Mouse (Mus musculus) heart, postnatal 0 days (tissue): ENCODE measurements at regions not wholly inside any gene's neighbourhood (a gene's known extent, or its start where the extent isn't known, plus 50 kb on each side); places are given as distances from the start of the nearest gene placed in this dataset.

ENCODE experiments used
- ATAC-seq: fragments of 200-750 bp; cut with Nextera tagmentation; 2 replicates; pipeline ENCODE4 v1.8.0; 2017; ENCODE audit warnings: low read depth, moderate number of reproducible peaks, moderate library complexity; ENCODE audit not compliant: insufficient read depth
- DNase-seq: peaks from one replicate; pipeline ENCODE4 v3.0.0-alpha.2; 2016; ENCODE audit warnings: low spot score
- H3K27ac ChIP-seq: fragments of 300-500 bp; sonication (generic); 2 replicates; pipeline ENCODE4 v1.5.1; 2014; ENCODE audit warnings: low read depth, mild to moderate bottlenecking
- H3K27me3 ChIP-seq: fragments of 300-500 bp; sonication (generic); 2 replicates; pipeline ENCODE4 v1.6.1; 2014; ENCODE audit warnings: low read length, mixed read lengths; ENCODE audit not compliant: control insufficient read depth, insufficient read depth
- H3K36me3 ChIP-seq: fragments of 300-500 bp; sonication (generic); replicated peaks from 2 replicates; pipeline ENCODE4 v1.6.1; 2014; ENCODE audit warnings: low read length, mixed read lengths; ENCODE audit not compliant: control insufficient read depth, insufficient read depth
- H3K4me1 ChIP-seq: fragments of 300-500 bp; sonication (generic); 2 replicates; pipeline ENCODE4 v1.6.1; 2014; ENCODE audit warnings: antibody characterized with exemption; ENCODE audit not compliant: control insufficient read depth, insufficient read depth
- H3K4me2 ChIP-seq: fragments of 300-500 bp; sonication (generic); 2 replicates; pipeline ENCODE4 v1.6.1; 2014; ENCODE audit warnings: low read depth, mild to moderate bottlenecking, low read length, moderate library complexity
- H3K4me3 ChIP-seq: fragments of 300-500 bp; sonication (generic); 2 replicates; pipeline ENCODE4 v1.5.1; 2014; ENCODE audit warnings: low read depth, low read length
- H3K9ac ChIP-seq: fragments of 300-500 bp; sonication (generic); replicated peaks from 2 replicates; pipeline ENCODE4 v1.6.1; 2014; ENCODE audit warnings: low read depth, low read length, mixed read lengths
- H3K9me3 ChIP-seq: fragments of 300-500 bp; sonication (generic); replicated peaks from 2 replicates; pipeline ENCODE4 v1.6.1; 2016; ENCODE audit warnings: low read length; ENCODE audit not compliant: control insufficient read depth
- CTCF ChIP-seq: IDR thresholded peaks from 2 replicates; pipeline ENCODE4 v1.5.1; 2016; ENCODE audit warnings: antibody characterized with exemption, control low read depth, low read depth
- EP300 ChIP-seq: IDR thresholded peaks from 2 replicates; pipeline ENCODE4 v1.6.1; 2016; ENCODE audit warnings: antibody characterized with exemption, low read depth
- WGBS: fragments of 180-500 bp; shearing (Covaris S2); extraction: QIAGEN DNeasy Blood & Tissue Kit; methylation state at CpG from one replicate; pipeline ENCODE4 v1.1.7; 2014; 5-methylcytosine and 5-hydroxymethylcytosine counted together

DNA sequence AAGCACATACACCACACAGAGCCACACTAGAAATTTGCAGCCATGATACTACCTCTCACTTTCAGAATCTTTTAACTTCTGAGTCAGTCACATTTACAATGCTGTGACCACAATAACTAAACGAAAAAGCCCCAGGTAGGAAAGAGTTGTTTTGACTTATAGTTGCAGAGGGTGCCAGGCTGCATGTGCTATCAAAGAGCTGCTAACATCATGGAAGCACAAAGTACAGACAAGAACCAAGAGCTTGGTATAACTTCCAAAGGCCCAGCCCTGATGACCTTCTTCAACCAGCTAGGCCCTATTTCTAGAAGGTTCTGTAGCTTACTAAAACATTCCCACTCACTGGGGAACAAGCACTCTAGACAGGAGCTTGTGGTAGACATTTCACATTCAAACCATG, 314.1 kb upstream of the Plxna2 start:
- WGBS: 72% methylated on average over 1 of the region's 1 CpGs

GRCm38 (mm10) chr1:194302775-194303174, 315.2 kb upstream of the Plxna2 start:
- Histone ChIP-seq H3K27me3 (no peaks in the 10 kb centered on the region), H3K4me3 (no peak overlapping the region), H3K27ac (no peak overlapping the region), H3K4me1 (no peaks in the 10 kb centered on the region), H3K9me3 (no peaks in the 10 kb centered on the region), H3K4me2 (no peak overlapping the region), H3K9ac (no peak overlapping the region), H3K36me3 (no peaks in the 10 kb centered on the region)
- 13% methylated on average over 1 of the region's 1 CpGs for WGBS
- TF ChIP-seq CTCF (no peak), EP300 (no peak)
- ATAC-seq: no peak
- no peak for DNase-seq

More for the DNA sequence above, 314.1 kb upstream of the Plxna2 start:
- no peak overlapping the region for H3K9ac ChIP-seq
- no peaks in the 10 kb centered on the region for H3K4me1 ChIP-seq
- ATAC-seq: no peak
- H3K9me3 ChIP-seq: no peaks in the 10 kb centered on the region
- H3K4me2 ChIP-seq: no peak overlapping the region
- no peaks in the 10 kb centered on the region for H3K36me3 ChIP-seq
- H3K27ac ChIP-seq: no peak overlapping the region
- no peaks in the 10 kb centered on the region for H3K27me3 ChIP-seq
- TF ChIP-seq EP300: no peak
- no peak for TF ChIP-seq CTCF
- no peak for DNase-seq
- H3K4me3 ChIP-seq: no peak overlapping the region

DNA sequence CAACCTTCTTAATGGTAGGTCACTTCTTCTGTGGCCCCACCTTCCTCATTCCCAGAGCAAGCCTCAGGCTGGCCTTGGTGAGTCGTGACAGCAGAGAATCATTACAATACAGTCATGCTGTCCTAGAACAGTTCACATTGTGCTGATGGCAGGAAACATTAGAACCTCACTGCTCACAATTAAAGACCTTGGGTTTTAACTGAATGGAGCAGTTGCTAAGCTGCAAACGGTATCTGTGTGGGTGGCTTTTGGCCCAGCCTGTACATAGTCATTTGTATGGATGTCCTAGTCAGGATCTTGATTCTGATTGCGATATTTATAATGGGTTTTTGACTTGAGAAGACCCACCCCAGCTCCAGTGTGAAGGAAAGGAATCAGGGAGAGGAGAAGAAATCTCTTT, 336.1 kb upstream of the Plxna2 start:
- no peak for TF ChIP-seq CTCF
- no peak for TF ChIP-seq EP300
- Histone ChIP-seq H3K27ac (no peak overlapping the region), H3K27me3 (no peaks in the 10 kb centered on the region), H3K36me3 (no peaks in the 10 kb centered on the region), H3K4me3 (no peak overlapping the region), H3K9ac (no peak overlapping the region), H3K9me3 (no peaks in the 10 kb centered on the region), H3K4me2 (no peak overlapping the region), H3K4me1 (peaks cover 10% of the 10 kb centered on the region; the same call in 1 of the 2 replicates)
- ATAC-seq (no peak), DNase-seq (no peak)
- WGBS: 70% methylated on average over 3 of the region's 3 CpGs

DNA sequence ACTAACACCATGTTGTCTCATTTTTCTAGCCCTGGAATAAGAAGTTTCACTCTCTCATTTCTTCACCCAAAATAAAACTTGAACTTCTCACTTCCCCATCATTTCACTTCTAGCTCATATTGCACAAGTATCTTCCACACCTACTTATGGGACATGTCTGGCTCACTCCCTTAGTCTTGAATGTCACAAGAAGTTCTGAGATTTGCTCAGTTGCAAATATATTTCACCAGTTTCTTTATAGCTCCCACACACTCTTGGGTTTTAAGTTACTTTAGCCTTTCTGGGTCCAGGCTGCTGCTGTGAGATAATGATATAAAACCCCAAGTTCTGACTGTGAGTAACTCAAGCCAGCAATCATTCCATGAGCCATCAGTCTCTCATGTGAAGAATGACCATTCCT, 350.0 kb upstream of the Plxna2 start:
- Histone ChIP-seq H3K27ac (no peak overlapping the region), H3K36me3 (no peaks in the 10 kb centered on the region), H3K9ac (no peak overlapping the region), H3K4me1 (no peaks in the 10 kb centered on the region), H3K9me3 (no peaks in the 10 kb centered on the region), H3K4me3 (no peak overlapping the region), H3K27me3 (no peaks in the 10 kb centered on the region), H3K4me2 (no peak overlapping the region)
- no peak for ATAC-seq
- DNase-seq: no peak
- TF ChIP-seq CTCF (no peak), EP300 (no peak)

GRCm38 (mm10) chr1:194262374-194262773, 355.6 kb upstream of the Plxna2 start:
- Histone ChIP-seq H3K4me1 (no peaks in the 10 kb centered on the region), H3K9ac (no peak overlapping the region), H3K27ac (no peak overlapping the region), H3K9me3 (no peaks in the 10 kb centered on the region), H3K27me3 (no peaks in the 10 kb centered on the region), H3K36me3 (no peaks in the 10 kb centered on the region), H3K4me3 (no peak overlapping the region), H3K4me2 (no peak overlapping the region)
- DNase-seq: no peak
- TF ChIP-seq CTCF (no peak), EP300 (no peak)
- 66% methylated on average over 4 of the region's 4 CpGs for WGBS
- no peak for ATAC-seq

GRCm38 (mm10) chr1:194259957-194260356, 358.1 kb upstream of the Plxna2 start:
- Histone ChIP-seq H3K4me3 (no peak overlapping the region), H3K36me3 (no peaks in the 10 kb centered on the region), H3K27ac (no peak overlapping the region), H3K27me3 (no peaks in the 10 kb centered on the region), H3K4me2 (no peak overlapping the region), H3K4me1 (no peaks in the 10 kb centered on the region), H3K9me3 (no peaks in the 10 kb centered on the region), H3K9ac (no peak overlapping the region)
- 77% methylated on average over 3 of the region's 3 CpGs for WGBS
- no peak for ATAC-seq
- DNase-seq: no peak
- TF ChIP-seq EP300 (no peak), CTCF (no peak)
